Mouse (Mus musculus): ENCODE results near the gene Lrrc8d.

DNA sequence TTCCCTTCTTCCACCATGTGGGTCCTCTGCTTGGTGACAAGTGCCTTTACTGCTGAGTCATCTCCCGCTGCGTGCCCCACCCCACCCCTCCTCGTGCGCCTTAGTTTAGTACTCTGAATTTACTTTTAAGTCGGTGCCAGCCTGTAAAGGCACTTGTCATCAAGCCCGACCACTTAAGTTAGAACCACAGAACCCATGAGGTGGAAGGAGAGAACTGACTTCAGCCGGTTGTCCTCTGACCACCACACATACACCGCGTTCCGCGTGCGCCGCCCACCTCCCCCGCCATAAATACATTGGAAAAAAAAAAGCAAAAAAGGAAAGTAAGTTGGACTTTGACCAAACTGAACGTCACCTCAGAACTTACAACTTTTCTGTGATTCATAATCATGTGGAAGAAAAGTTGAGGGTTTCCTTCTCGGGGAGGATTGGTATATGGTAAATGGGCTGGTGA is 31.4 kb downstream of the Lrrc8d start:
- TF ChIP-seq BHLHE40 (IDR thresholded peaks at IDR 0.05; ENCODE audit: borderline replicate concordance, low read depth, low read length) (peak; percentile 52; the same call in 1 of the 2 replicates), SMC3 (IDR thresholded peaks at IDR 0.05; ENCODE audit: low read depth, low read length) (no peak), ZNF384 (IDR thresholded peaks at IDR 0.05; ENCODE audit: low read depth, low read length) (peak; percentile 83), CTCF (IDR thresholded peaks at IDR 0.05 in 2 of 3, conservative IDR thresholded peaks at IDR 0.05 in 1 of 3; ENCODE audit: control insufficient read depth in 1 of 3, insufficient read depth in 1 of 3, low read depth in 2 of 3, low read length in 3 of 3, poor library complexity in 1 of 3, severe bottlenecking in 1 of 3) (no peak), MAX (IDR thresholded peaks at IDR 0.05; ENCODE audit: low read length) (peak; percentile 88), ELF1 (IDR thresholded peaks at IDR 0.05; ENCODE audit: low read depth, low read length) (no peak), UBTF (IDR thresholded peaks at IDR 0.05; ENCODE audit: borderline replicate concordance, insufficient read depth, low read depth, low read length) (no peak), CHD1 (IDR thresholded peaks at IDR 0.05; ENCODE audit: low read depth, low read length) (no peak), EP300 (IDR thresholded peaks at IDR 0.05; ENCODE audit: low read depth in 1 of 2, low read length in 2 of 2) (peak in 1 of 2 experiments; percentile 50; a peak in 1 of 4 replicates), MAZ (IDR thresholded peaks at IDR 0.05; ENCODE audit: low read depth, low read length) (0 out of 2 replicates have a peak, but pooled peaks have one; percentile 49), SIN3A (IDR thresholded peaks at IDR 0.05; ENCODE audit: low read length) (peak; percentile 74; the same call in 1 of the 2 replicates)

Data from MEL (cell line).